Mouse (Mus musculus) heart, embryonic 12.5 days (tissue): ENCODE measurements around the gene Epha4. TPM values are rescaled to one million over a fixed set of nuclear protein-coding genes. Genes with fewer than 3 reads are reported as not detected.

Experiments
- ATAC-seq: fragments of 200-750 bp; cut with Nextera tagmentation; 2 replicates; pipeline ENCODE4 v1.8.0; 2017; ENCODE audit warnings: moderate TSS enrichment, moderate library complexity; ENCODE audit not compliant: insufficient number of reproducible peaks, low FRiP score
- H3K27ac ChIP-seq: fragments of 300-500 bp; sonication (generic); 2 replicates; pipeline ENCODE4 v1.5.1; 2016; ENCODE audit warnings: mild to moderate bottlenecking, moderate library complexity; ENCODE audit not compliant: poor library complexity, severe bottlenecking
- H3K27me3 ChIP-seq: fragments of 300-500 bp; sonication (generic); replicated peaks from 2 replicates; pipeline ENCODE4 v1.6.1; 2016; ENCODE audit warnings: mild to moderate bottlenecking, moderate library complexity
- H3K36me3 ChIP-seq: fragments of 300-500 bp; sonication (generic); 2 replicates; pipeline ENCODE4 v1.6.1; 2016; ENCODE audit warnings: mild to moderate bottlenecking, moderate library complexity
- H3K4me1 ChIP-seq: fragments of 300-500 bp; sonication (generic); replicated peaks from 2 replicates; pipeline ENCODE4 v1.6.1; 2016; ENCODE audit warnings: mild to moderate bottlenecking
- H3K4me2 ChIP-seq: fragments of 300-500 bp; sonication (generic); 2 replicates; pipeline ENCODE4 v1.6.1; 2016; ENCODE audit warnings: mild to moderate bottlenecking, moderate library complexity
- H3K4me3 ChIP-seq: fragments of 300-500 bp; sonication (generic); 2 replicates; pipeline ENCODE4 v1.5.1; 2016; ENCODE audit warnings: mild to moderate bottlenecking
- H3K9ac ChIP-seq: fragments of 300-500 bp; sonication (generic); 2 replicates; pipeline ENCODE4 v1.6.1; 2016; ENCODE audit warnings: mild to moderate bottlenecking, moderate library complexity
- H3K9me3 ChIP-seq: fragments of 300-500 bp; sonication (generic); replicated peaks from 2 replicates; pipeline ENCODE4 v1.6.1; 2016; ENCODE audit warnings: mild to moderate bottlenecking, moderate library complexity
- WGBS: fragments of 180-500 bp; shearing (Covaris S2); methylation state at CpG from one replicate; pipeline ENCODE4 v1.1.7; 2016; 5-methylcytosine and 5-hydroxymethylcytosine counted together
- polyA plus RNA-seq: library from polyadenylated mRNA; unstranded; fragments of >200 nt; fragmentation: Nextera tagmentation; extraction: Ambion mirVana; gene quantifications from 2 replicates; pipeline ENCODE4 v1.2.1, GENCODE M21; 2016

Epha4 gene
- polyA plus RNA-seq, 1 experiment from 2014 or later = 6.2 TPM

DNA sequence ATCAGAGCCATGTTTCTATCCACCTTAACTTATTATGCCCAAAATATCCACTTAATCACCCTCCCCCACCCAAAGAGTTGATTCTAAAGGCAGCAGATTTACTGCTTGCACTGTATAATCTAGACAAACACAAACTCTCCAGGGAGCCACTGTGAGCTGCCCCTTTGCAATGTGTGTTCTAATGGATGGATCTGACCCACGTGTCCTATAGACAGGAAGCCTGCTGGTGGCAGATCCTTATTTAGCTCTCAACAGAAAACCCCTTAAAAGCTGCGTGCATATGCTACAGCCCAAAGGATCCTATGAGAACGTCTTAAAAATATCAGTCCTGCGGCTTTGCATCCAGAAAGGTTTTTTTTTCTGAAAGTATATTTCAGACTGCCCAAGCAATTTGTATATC, 98.0 kb downstream of the Epha4 start:
- Histone ChIP-seq H3K4me2 (no peak overlapping the region), H3K9me3 (no peaks in the 10 kb centered on the region), H3K36me3 (no peaks in the 10 kb centered on the region), H3K27me3 (no peaks in the 10 kb centered on the region), H3K4me1 (peaks cover 12% of the 10 kb centered on the region), H3K4me3 (no peak overlapping the region), H3K27ac (no peak overlapping the region), H3K9ac (no peak overlapping the region)
- WGBS = 60% methylated on average over 4 of the region's 4 CpGs
- ATAC-seq = no peak

DNA sequence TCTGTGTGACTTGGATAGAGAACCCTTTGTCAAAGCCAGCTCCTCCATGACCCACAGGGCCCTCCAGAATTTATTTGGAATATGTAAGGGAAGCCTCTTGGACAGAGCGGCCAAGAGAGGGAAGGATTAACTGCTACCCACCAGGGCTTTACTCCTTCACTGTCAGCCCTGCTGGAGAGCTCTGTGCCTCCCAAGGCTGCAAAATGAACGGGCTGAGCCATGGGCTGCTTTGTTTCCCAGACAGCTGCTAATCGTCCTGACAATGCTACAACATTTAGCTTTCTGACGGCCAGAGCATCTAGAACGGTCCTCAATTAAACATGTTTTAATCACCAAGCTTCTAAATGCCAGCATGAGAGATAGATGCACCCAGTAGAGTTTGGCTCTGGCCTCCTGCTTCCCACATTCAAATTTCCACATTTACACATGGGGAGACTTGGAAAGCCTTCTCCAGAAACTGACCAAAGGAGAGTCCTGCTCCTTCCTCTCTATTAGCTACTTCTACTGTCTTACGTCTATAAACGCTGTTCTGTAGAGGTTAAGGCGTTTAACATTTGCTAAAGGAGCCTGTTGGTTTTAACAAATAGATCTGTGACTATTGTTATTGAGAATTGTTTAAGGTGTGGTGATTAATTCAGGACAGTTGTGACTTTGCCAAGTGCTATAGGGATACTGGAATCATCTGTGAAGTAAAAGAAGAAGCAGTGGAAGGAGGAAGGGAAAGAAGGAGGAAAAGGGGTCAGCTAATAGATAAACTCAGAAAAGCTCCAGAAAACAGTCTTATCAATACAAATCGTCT, 101.8 kb downstream of the Epha4 start:
- whole genome bisulfite sequencing = 41% methylated on average over 9 of the region's 9 CpGs
- H3K27me3 ChIP-seq = no peaks in the 10 kb centered on the region
- no peak for ATAC-seq

DNA sequence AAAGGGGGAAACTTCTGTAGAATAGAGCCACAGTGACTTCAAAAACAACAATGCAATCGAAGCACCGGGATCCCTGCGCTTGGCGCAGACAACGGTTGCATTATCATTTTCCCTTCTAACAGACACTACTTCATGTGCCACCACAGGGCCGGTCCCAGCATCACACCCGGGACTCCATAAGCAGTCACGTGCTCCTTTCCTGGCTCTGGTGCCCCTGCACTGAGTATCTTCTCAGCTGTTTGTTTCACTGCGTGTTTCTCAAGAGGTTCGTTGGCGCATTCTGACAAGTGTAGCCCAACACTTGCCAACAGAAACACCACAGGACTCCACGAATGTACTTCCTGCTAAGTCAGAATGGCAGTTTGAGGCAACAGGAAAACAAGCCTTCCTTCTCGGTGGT, 102.6 kb downstream of the Epha4 start:
- Histone ChIP-seq H3K4me3 (no peak overlapping the region), H3K4me2 (no peak overlapping the region; the same call in 1 of the 2 replicates), H3K9me3 (no peaks in the 10 kb centered on the region), H3K27ac (no peak overlapping the region), H3K4me1 (peaks cover 9% of the 10 kb centered on the region), H3K36me3 (no peaks in the 10 kb centered on the region), H3K9ac (no peak overlapping the region), H3K27me3 (no peaks in the 10 kb centered on the region)
- WGBS = 59% methylated on average over 13 of the region's 13 CpGs
- ATAC-seq = peak; percentile 25; the same call in 1 of the 2 replicates

More for the DNA sequence above, 101.8 kb downstream of the Epha4 start:
- Histone ChIP-seq H3K9ac (no peak overlapping the region), H3K4me2 (no peak overlapping the region), H3K4me1 (peaks cover 9% of the 10 kb centered on the region), H3K9me3 (no peaks in the 10 kb centered on the region), H3K36me3 (no peaks in the 10 kb centered on the region), H3K27ac (no peak overlapping the region), H3K4me3 (no peak overlapping the region)

DNA sequence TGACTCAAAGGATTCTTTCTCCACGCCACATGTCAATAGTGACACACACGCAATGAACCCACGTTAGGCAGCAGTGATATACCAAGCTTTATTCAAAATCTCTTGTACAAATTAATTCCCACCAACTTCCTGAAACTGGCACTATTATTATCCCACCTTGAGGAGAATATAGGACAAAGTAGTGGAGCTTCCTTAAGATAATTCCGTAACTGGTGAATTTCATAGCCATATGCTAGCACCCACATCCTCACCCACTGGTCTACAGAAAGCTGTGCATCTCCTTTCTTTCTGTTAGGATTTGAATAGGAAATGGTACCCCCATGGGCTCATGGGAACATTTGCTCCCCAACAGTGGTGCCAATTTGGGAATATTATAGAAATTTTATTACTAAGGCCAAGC, 103.7 kb downstream of the Epha4 start:
- ATAC-seq = no peak
- no peak overlapping the region for H3K9ac ChIP-seq
- no peaks in the 10 kb centered on the region for H3K36me3 ChIP-seq
- H3K9me3 ChIP-seq = no peaks in the 10 kb centered on the region
- no peaks in the 10 kb centered on the region for H3K27me3 ChIP-seq
- peaks cover 9% of the 10 kb centered on the region for H3K4me1 ChIP-seq
- H3K4me2 ChIP-seq = no peak overlapping the region
- no peak overlapping the region for H3K27ac ChIP-seq
- H3K4me3 ChIP-seq = no peak overlapping the region
- 90% methylated on average over 4 of the region's 4 CpGs for WGBS

DNA sequence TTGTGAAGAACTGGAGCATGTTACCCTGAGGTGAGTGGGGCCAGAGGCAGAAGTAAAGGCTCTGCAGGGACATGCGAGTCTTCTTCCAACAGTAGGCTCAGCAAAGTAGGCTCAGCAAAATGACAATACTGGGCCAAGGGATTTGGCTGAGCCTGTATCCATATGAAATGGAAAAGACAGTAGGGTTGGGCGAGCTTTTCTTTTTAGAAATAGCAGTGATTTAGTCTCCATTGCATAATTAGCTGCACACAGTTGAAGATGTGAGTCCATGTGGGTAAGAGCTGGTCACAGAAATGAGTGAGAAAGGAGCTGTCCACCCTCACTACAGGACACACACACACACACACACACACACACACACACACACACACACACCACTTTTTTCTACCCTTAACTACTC, 104.2 kb downstream of the Epha4 start:
- ATAC-seq = no peak
- Histone ChIP-seq H3K27me3 (no peaks in the 10 kb centered on the region), H3K4me1 (peaks cover 9% of the 10 kb centered on the region), H3K4me2 (no peak overlapping the region), H3K27ac (no peak overlapping the region), H3K9me3 (no peaks in the 10 kb centered on the region), H3K4me3 (no peak overlapping the region), H3K9ac (no peak overlapping the region), H3K36me3 (no peaks in the 10 kb centered on the region)
- 91% methylated on average over 2 of the region's 2 CpGs for WGBS

DNA sequence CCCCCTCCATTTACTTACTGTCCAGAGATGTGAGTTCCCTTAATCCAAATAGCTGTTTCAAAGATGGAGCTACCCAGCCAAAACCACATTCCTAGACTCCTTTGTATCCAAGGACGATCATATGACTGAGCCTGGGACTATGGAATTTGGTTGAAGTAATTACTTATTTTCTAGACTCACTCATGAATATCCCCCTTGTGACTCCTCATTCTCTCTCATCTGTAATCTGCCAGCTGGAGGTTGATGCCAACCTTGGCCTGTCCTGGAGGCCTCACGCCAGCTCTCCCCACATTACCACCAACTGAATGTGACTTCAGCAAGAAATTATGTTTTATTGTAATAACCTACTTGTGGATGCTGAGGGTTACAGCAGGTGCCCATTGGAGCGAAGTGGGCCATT, 104.7 kb downstream of the Epha4 start:
- whole genome bisulfite sequencing = 75% methylated on average over 3 of the region's 3 CpGs
- H3K27me3 ChIP-seq = no peaks in the 10 kb centered on the region
- ATAC-seq = no peak
- H3K9me3 ChIP-seq = no peaks in the 10 kb centered on the region
- H3K4me1 ChIP-seq = peaks cover 9% of the 10 kb centered on the region
- no peak overlapping the region for H3K4me2 ChIP-seq
- H3K9ac ChIP-seq = no peak overlapping the region
- H3K4me3 ChIP-seq = no peak overlapping the region
- no peak overlapping the region for H3K27ac ChIP-seq
- no peaks in the 10 kb centered on the region for H3K36me3 ChIP-seq

DNA sequence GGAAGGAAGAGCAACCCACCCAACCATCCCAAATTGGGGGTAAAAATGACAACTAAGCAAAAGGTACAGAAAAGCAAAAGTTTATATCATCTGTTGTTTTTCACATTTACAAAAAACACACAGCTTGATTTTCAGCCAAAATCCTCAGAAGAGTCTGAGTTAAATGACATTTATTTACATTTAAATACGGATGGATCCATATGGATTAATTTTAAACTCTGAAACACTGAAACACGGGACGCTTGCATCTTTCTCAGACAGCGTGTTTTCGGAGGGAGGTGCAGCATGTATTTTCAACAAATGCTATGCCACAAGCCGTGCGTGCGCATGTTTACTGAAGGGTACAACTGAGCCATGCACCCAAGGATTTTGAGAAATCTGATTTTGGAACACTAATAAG, 105.4 kb downstream of the Epha4 start:
- Histone ChIP-seq H3K4me2 (no peak overlapping the region), H3K9ac (no peak overlapping the region), H3K4me3 (no peak overlapping the region), H3K4me1 (peaks cover 9% of the 10 kb centered on the region), H3K27me3 (no peaks in the 10 kb centered on the region), H3K27ac (no peak overlapping the region), H3K9me3 (no peaks in the 10 kb centered on the region), H3K36me3 (no peaks in the 10 kb centered on the region)
- ATAC-seq = no peak
- WGBS = 87% methylated on average over 8 of the region's 8 CpGs

DNA sequence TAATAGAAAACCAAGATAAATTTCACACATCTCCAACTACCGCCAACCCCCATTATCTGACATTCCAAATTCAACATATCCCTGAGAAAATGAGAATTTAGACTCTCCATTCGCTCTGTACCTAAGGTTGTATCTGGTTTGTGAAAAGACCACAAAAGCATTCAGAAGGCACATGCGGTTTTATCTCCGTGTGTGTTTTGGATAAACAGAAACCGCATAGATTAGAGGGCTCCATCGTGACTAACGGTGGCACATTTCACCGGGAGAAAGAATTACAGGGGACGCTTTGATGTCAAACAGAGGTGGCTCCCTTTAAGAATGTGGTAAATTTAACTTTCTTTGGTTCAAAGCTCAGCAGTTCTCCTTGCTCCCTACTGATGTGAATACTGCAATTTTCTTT, 107.5 kb downstream of the Epha4 start:
- WGBS = 31% methylated on average over 9 of the region's 9 CpGs

DNA sequence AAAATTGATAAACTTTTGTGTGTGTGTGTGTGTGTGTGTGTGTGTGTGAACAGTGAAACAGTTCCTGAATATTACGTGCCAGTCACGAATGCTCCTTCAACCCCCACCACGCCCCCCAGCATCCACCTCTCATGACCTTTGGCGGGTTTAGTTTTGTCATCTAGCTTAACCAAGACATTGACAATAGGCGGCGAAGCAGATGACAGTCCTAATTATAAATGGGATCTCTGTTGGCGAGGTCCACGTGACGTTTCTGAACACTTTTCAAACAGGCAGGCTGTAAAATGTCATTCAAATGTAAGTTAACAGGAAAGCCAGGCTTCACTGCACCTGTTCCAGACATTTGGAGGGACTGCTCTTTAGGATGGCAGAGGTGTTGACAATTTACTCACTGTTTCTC, 108.3 kb downstream of the Epha4 start:
- 86% methylated on average over 9 of the region's 9 CpGs for WGBS
- H3K27me3 ChIP-seq = no peaks in the 10 kb centered on the region
- no peak overlapping the region for H3K4me3 ChIP-seq
- H3K4me1 ChIP-seq = peaks cover 9% of the 10 kb centered on the region
- H3K9me3 ChIP-seq = no peaks in the 10 kb centered on the region
- H3K4me2 ChIP-seq = no peak overlapping the region
- no peak for ATAC-seq
- no peak overlapping the region for H3K9ac ChIP-seq
- no peak overlapping the region for H3K27ac ChIP-seq
- H3K36me3 ChIP-seq = no peaks in the 10 kb centered on the region

More for the DNA sequence above, 107.5 kb downstream of the Epha4 start:
- no peaks in the 10 kb centered on the region for H3K9me3 ChIP-seq
- no peak overlapping the region for H3K4me3 ChIP-seq
- no peak overlapping the region for H3K4me2 ChIP-seq
- no peaks in the 10 kb centered on the region for H3K36me3 ChIP-seq
- H3K9ac ChIP-seq = no peak overlapping the region
- H3K27me3 ChIP-seq = no peaks in the 10 kb centered on the region
- peaks cover 12% of the 10 kb centered on the region for H3K4me1 ChIP-seq
- H3K27ac ChIP-seq = no peak overlapping the region
- no peak for ATAC-seq

DNA sequence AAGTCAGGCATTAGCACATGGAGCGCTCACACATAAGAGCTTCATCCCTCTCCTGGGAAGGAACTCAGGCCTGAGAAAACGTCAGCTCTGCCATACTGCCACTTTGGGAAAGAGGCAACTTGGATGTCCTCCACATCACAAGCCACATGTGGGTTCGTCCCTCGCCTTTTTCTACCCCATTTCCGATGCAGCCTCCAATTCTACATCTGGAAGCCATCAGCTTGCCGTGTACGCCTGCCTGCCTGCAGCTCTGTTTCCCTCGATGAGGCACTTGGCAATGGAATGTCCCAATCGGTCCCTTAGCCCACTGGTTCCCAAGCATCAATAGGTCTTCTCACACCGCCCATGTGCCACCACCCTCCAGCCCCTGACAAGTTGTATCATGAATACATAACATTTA, 110.4 kb downstream of the Epha4 start:
- no peak overlapping the region for H3K9ac ChIP-seq
- no peaks in the 10 kb centered on the region for H3K36me3 ChIP-seq
- no peak for ATAC-seq
- peaks cover 9% of the 10 kb centered on the region for H3K4me1 ChIP-seq
- H3K4me3 ChIP-seq = no peak overlapping the region
- no peaks in the 10 kb centered on the region for H3K27me3 ChIP-seq
- no peaks in the 10 kb centered on the region for H3K9me3 ChIP-seq
- no peak overlapping the region for H3K4me2 ChIP-seq
- no peak overlapping the region for H3K27ac ChIP-seq
- 48% methylated on average over 10 of the region's 10 CpGs for WGBS

DNA sequence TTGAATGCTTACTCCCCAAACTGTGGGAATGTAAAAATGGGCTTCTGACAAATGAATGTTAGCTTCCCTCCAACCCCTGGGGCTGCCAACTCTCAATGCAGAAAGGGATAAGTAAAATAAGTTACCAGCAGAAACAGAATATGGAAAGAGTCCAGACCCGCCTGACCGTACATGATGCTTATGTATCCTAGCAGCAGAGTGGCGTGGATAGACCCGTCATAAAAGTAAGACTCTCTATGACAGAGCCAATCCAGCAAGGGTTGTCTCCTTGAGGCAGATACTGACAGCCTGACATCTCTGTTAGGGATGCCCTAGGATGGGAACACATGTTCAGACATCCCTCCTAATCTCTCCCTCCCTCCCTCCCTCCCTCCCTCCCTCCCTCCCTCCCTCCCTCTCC, 111.9 kb downstream of the Epha4 start:
- H3K9me3 ChIP-seq = no peaks in the 10 kb centered on the region
- H3K27ac ChIP-seq = no peak overlapping the region
- WGBS = 54% methylated on average over 4 of the region's 4 CpGs
- H3K36me3 ChIP-seq = no peaks in the 10 kb centered on the region
- H3K9ac ChIP-seq = no peak overlapping the region
- H3K4me3 ChIP-seq = no peak overlapping the region
- no peaks in the 10 kb centered on the region for H3K27me3 ChIP-seq
- peaks cover 9% of the 10 kb centered on the region for H3K4me1 ChIP-seq
- ATAC-seq = no peak
- H3K4me2 ChIP-seq = no peak overlapping the region

DNA sequence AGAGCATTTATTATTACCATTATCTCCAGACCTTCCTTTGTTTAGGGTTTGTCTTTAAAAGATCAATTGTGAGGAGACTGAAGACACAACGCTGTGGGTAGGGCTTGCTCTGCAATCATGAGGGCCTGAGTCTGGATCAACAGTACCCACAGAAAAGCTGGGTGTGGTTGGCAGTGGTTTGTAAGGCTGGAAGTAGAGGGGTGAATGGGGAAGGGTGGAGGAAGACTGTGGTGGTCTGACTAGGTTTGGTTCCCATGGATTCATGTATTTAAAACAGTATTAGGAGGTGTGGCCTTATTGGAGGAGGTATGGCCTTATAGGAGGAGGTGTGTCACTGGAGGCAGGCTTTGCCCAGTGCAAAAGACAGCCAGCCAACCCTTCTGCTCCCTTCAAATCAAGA, 113.4 kb downstream of the Epha4 start:
- no peak overlapping the region for H3K4me3 ChIP-seq
- H3K9ac ChIP-seq = no peak overlapping the region
- WGBS = 57% methylated on average over 1 of the region's 1 CpGs
- H3K36me3 ChIP-seq = 0 out of 2 replicates have a peak, but pooled peaks cover 4% of the 10 kb centered on the region
- no peaks in the 10 kb centered on the region for H3K27me3 ChIP-seq
- H3K4me2 ChIP-seq = no peak overlapping the region
- H3K27ac ChIP-seq = no peak overlapping the region
- no peak for ATAC-seq
- no peaks in the 10 kb centered on the region for H3K9me3 ChIP-seq
- peaks cover 9% of the 10 kb centered on the region for H3K4me1 ChIP-seq
